Mouse (Mus musculus): ENCODE measurements at regions not wholly inside any gene's neighbourhood (a gene's known extent, or its start where the extent isn't known, plus 50 kb on each side); places are given as distances from the start of the nearest gene placed in this dataset.

- Histone ChIP-seq H3K9ac (no peak overlapping the region), H3K9me3 (no peaks in the 10 kb centered on the region), H3K27me3 (replicated peaks) (no peaks in the 10 kb centered on the region), H3K36me3 (no peaks in the 10 kb centered on the region), H3K4me2 (no peak overlapping the region), H3K27ac (replicated peaks) (no peak overlapping the region), H3K4me3 (no peak overlapping the region), H3K4me1 (no peaks in the 10 kb centered on the region)
- ATAC-seq (ENCODE audit: extremely low read depth, insufficient number of reproducible peaks, low FRiP score, low TSS enrichment) = no peak
- WGBS = 94% methylated on average over 3 of the region's 3 CpGs
These were observed 95.5 kb downstream of the Psat1 start for GRCm38 (mm10) chr19:15851622-15852021.

- H3K4me2 ChIP-seq = no peak overlapping the region
- H3K9me3 ChIP-seq = no peaks in the 10 kb centered on the region
- no peaks in the 10 kb centered on the region for H3K4me1 ChIP-seq
- no peaks in the 10 kb centered on the region for H3K36me3 ChIP-seq
- no peak overlapping the region for H3K9ac ChIP-seq
- H3K4me3 ChIP-seq = no peak overlapping the region
- H3K27ac ChIP-seq (replicated peaks) = no peak overlapping the region
- ATAC-seq (ENCODE audit: extremely low read depth, insufficient number of reproducible peaks, low FRiP score, low TSS enrichment) = no peak
- 43% methylated on average over 2 of the region's 2 CpGs for WGBS
- no peaks in the 10 kb centered on the region for H3K27me3 ChIP-seq (replicated peaks)
These were observed 96.4 kb downstream of the Psat1 start for GRCm38 (mm10) chr19:15850722-15851121.

- Histone ChIP-seq H3K4me1 (no peaks in the 10 kb centered on the region), H3K9me3 (no peaks in the 10 kb centered on the region), H3K36me3 (no peaks in the 10 kb centered on the region), H3K27me3 (replicated peaks) (no peaks in the 10 kb centered on the region), H3K9ac (no peak overlapping the region), H3K4me3 (no peak overlapping the region), H3K4me2 (no peak overlapping the region), H3K27ac (replicated peaks) (no peak overlapping the region)
- WGBS = 73% methylated on average over 4 of the region's 4 CpGs
- ATAC-seq (ENCODE audit: extremely low read depth, insufficient number of reproducible peaks, low FRiP score, low TSS enrichment) = no peak
These were observed 97.9 kb downstream of the Psat1 start for GRCm38 (mm10) chr19:15849235-15849634.

GRCm38 (mm10) chr19:15838327-15838726 lies 108.8 kb downstream of the Psat1 start:
- WGBS = 48% methylated on average over 5 of the region's 5 CpGs
- H3K4me2 ChIP-seq = no peak overlapping the region
- H3K4me1 ChIP-seq = peaks cover 18% of the 10 kb centered on the region
- no peaks in the 10 kb centered on the region for H3K27me3 ChIP-seq (replicated peaks)
- no peaks in the 10 kb centered on the region for H3K9me3 ChIP-seq
- no peaks in the 10 kb centered on the region for H3K36me3 ChIP-seq
- no peak overlapping the region for H3K9ac ChIP-seq
- ATAC-seq (ENCODE audit: extremely low read depth, insufficient number of reproducible peaks, low FRiP score, low TSS enrichment) = no peak
- H3K4me3 ChIP-seq = no peak overlapping the region
- H3K27ac ChIP-seq (replicated peaks) = no peak overlapping the region

- Histone ChIP-seq H3K4me1 (peaks cover 18% of the 10 kb centered on the region), H3K4me3 (no peak overlapping the region), H3K9me3 (no peaks in the 10 kb centered on the region), H3K27ac (replicated peaks) (no peak overlapping the region), H3K9ac (no peak overlapping the region), H3K36me3 (no peaks in the 10 kb centered on the region), H3K4me2 (no peak overlapping the region), H3K27me3 (replicated peaks) (no peaks in the 10 kb centered on the region)
- 28% methylated on average over 1 of the region's 1 CpGs for WGBS
- no peak for ATAC-seq (ENCODE audit: extremely low read depth, insufficient number of reproducible peaks, low FRiP score, low TSS enrichment)
These were observed 109.4 kb downstream of the Psat1 start for GRCm38 (mm10) chr19:15837715-15838175.

GRCm38 (mm10) chr19:15836956-15837714 lies 110.0 kb downstream of the Psat1 start:
- Histone ChIP-seq H3K4me2 (peak overlapping the region; percentile 25; the same call in 1 of the 2 replicates), H3K27me3 (replicated peaks) (no peaks in the 10 kb centered on the region), H3K27ac (replicated peaks) (no peak overlapping the region), H3K9me3 (no peaks in the 10 kb centered on the region), H3K4me1 (peaks cover 18% of the 10 kb centered on the region), H3K9ac (no peak overlapping the region), H3K36me3 (no peaks in the 10 kb centered on the region), H3K4me3 (no peak overlapping the region)
- ATAC-seq (ENCODE audit: extremely low read depth, insufficient number of reproducible peaks, low FRiP score, low TSS enrichment) = no peak
- WGBS = 20% methylated on average over 7 of the region's 7 CpGs

GRCm38 (mm10) chr19:15836201-15836955 lies 110.8 kb downstream of the Psat1 start:
- Histone ChIP-seq H3K9ac (no peak overlapping the region), H3K4me1 (peaks cover 18% of the 10 kb centered on the region), H3K4me3 (no peak overlapping the region), H3K36me3 (no peaks in the 10 kb centered on the region), H3K27ac (replicated peaks) (no peak overlapping the region), H3K9me3 (no peaks in the 10 kb centered on the region), H3K27me3 (replicated peaks) (no peaks in the 10 kb centered on the region), H3K4me2 (no peak overlapping the region; the same call in 1 of the 2 replicates)
- WGBS = 54% methylated on average over 7 of the region's 7 CpGs
- no peak for ATAC-seq (ENCODE audit: extremely low read depth, insufficient number of reproducible peaks, low FRiP score, low TSS enrichment)

GRCm38 (mm10) chr19:15830385-15830784 lies 116.8 kb downstream of the Psat1 start:
- Histone ChIP-seq H3K9ac (no peak overlapping the region), H3K4me2 (no peak overlapping the region), H3K4me3 (no peak overlapping the region), H3K4me1 (no peaks in the 10 kb centered on the region), H3K9me3 (no peaks in the 10 kb centered on the region), H3K27ac (replicated peaks) (no peak overlapping the region), H3K27me3 (replicated peaks) (no peaks in the 10 kb centered on the region), H3K36me3 (no peaks in the 10 kb centered on the region)
- ATAC-seq (ENCODE audit: extremely low read depth, insufficient number of reproducible peaks, low FRiP score, low TSS enrichment) = no peak

GRCm38 (mm10) chr19:15829158-15829557 lies 118.0 kb downstream of the Psat1 start:
- no peak for ATAC-seq (ENCODE audit: extremely low read depth, insufficient number of reproducible peaks, low FRiP score, low TSS enrichment)
- Histone ChIP-seq H3K36me3 (no peaks in the 10 kb centered on the region), H3K4me2 (no peak overlapping the region), H3K27me3 (replicated peaks) (no peaks in the 10 kb centered on the region), H3K9ac (no peak overlapping the region), H3K27ac (replicated peaks) (no peak overlapping the region), H3K9me3 (no peaks in the 10 kb centered on the region), H3K4me1 (no peaks in the 10 kb centered on the region), H3K4me3 (no peak overlapping the region)
- WGBS = 75% methylated on average over 5 of the region's 5 CpGs

GRCm38 (mm10) chr19:15827990-15828705 lies 119.0 kb downstream of the Psat1 start:
- no peaks in the 10 kb centered on the region for H3K36me3 ChIP-seq
- WGBS = 71% methylated on average over 10 of the region's 10 CpGs
- ATAC-seq (ENCODE audit: extremely low read depth, insufficient number of reproducible peaks, low FRiP score, low TSS enrichment) = no peak

More at GRCm38 (mm10) chr19:15827990-15828705, 119.0 kb downstream of the Psat1 start:
- Histone ChIP-seq H3K27me3 (replicated peaks) (no peaks in the 10 kb centered on the region), H3K4me1 (no peaks in the 10 kb centered on the region), H3K9me3 (no peaks in the 10 kb centered on the region), H3K4me3 (no peak overlapping the region), H3K4me2 (no peak overlapping the region), H3K9ac (no peak overlapping the region), H3K27ac (replicated peaks) (no peak overlapping the region)

All from heart, embryonic 13.5 days (tissue).